Mouse (Mus musculus) liver, adult 2 months (tissue): ENCODE data around the gene Tnni3k. TPM values are rescaled to one million over a fixed set of nuclear protein-coding genes. Genes with fewer than 3 reads are reported as not detected.

Source experiments
- DNase-seq: peaks from one replicate; pipeline ENCODE4 v3.0.0-alpha.2; 2011; ENCODE audit warnings: low read depth, low spot score; ENCODE audit errors: extremely low read depth
- H3K27ac ChIP-seq: fragments of 200-500 bp; replicated peaks from 2 replicates; pipeline ENCODE4 v1.5.1; 2012; ENCODE audit warnings: low read depth, mild to moderate bottlenecking, control low read depth, inconsistent platforms, low read length; ENCODE audit not compliant: insufficient read depth
- H3K27me3 ChIP-seq: fragments of 200-500 bp; 2 replicates; pipeline ENCODE4 v1.6.1; 2012; ENCODE audit warnings: mild to moderate bottlenecking, moderate library complexity, low read length, inconsistent platforms; ENCODE audit not compliant: control insufficient read depth, insufficient read depth
- H3K36me3 ChIP-seq: fragments of 200-500 bp; 2 replicates; pipeline ENCODE4 v1.6.1; 2012; ENCODE audit warnings: low read length, inconsistent platforms; ENCODE audit not compliant: control insufficient read depth, insufficient read depth
- H3K4me1 ChIP-seq: fragments of 200-500 bp; 2 replicates; pipeline ENCODE4 v1.6.1; 2011; ENCODE audit warnings: low read length; ENCODE audit not compliant: control insufficient read depth, insufficient read depth
- H3K4me3 ChIP-seq: fragments of 200-500 bp; 2 replicates; pipeline ENCODE4 v1.5.1; 2011; ENCODE audit warnings: low read depth, mild to moderate bottlenecking, control low read depth, low read length, moderate library complexity; ENCODE audit not compliant: insufficient read depth
- H3K79me2 ChIP-seq: fragments of 200-500 bp; 2 replicates; pipeline ENCODE4 v1.6.1; 2012; ENCODE audit warnings: inconsistent platforms, mild to moderate bottlenecking, low read length, moderate library complexity; ENCODE audit not compliant: control insufficient read depth, insufficient read depth
- H3K9ac ChIP-seq: fragments of 200-500 bp; 2 replicates; pipeline ENCODE4 v1.6.1; 2012; ENCODE audit warnings: low read depth, mild to moderate bottlenecking, control low read depth, inconsistent platforms, low read length
- CTCF ChIP-seq: fragments of 200-500 bp; IDR thresholded peaks from 2 replicates; pipeline ENCODE4 v1.5.1; 2011; ENCODE audit warnings: low read depth, low read length, control low read depth
- POLR2A ChIP-seq: fragments of 200-500 bp; IDR thresholded peaks from 2 replicates; pipeline ENCODE4 v1.6.1; 2011; ENCODE audit warnings: low read length, control low read depth; ENCODE audit not compliant: insufficient read depth; ENCODE audit errors: extremely low read depth
- WGBS: fragments of 180-500 bp; shearing (Covaris S2); methylation state at CpG from one replicate; pipeline ENCODE4 v1.1.7; 2018; 5-methylcytosine and 5-hydroxymethylcytosine counted together
- polyA plus RNA-seq: library from polyadenylated mRNA; depleted of rRNA; stranded (reverse); fragments of >200 nt; gene quantifications from 2 replicates; pipeline ENCODE4 v1.2.3, GENCODE M21; 2012
- total RNA-seq: library from RNA; depleted of rRNA; stranded (reverse); fragments of >200 nt; gene quantifications from 2 replicates; pipeline ENCODE4 v1.2.3, GENCODE M21; 2014

Gene Tnni3k
- total and polyA plus RNA-seq, 2 experiments: not detected

DNA sequence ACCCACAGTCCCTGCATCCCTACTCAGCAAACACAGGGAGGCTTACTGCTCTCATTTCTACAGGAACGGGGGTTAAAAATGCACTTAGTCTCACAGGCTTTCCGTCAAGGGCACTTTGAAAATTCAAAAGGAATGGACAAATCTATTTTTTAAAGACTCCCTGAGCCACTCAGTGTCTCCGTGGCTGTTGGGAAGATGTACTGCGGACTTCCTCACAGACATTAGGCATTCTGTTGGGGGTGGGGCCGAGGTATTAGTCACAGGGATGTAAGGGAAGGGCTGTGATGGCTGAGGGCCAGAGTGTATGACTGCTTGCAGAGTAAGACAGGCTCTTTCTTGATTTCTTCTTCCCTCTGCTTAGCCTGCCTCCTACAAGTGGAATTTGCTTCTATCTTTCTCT lies 169.8 kb downstream of the Tnni3k start:
- 31% methylated on average over 5 of the region's 5 CpGs for WGBS
- no peaks in the 10 kb centered on the region for H3K27me3 ChIP-seq
- no peak overlapping the region for H3K9ac ChIP-seq
- no peaks in the 10 kb centered on the region for H3K79me2 ChIP-seq
- no peaks in the 10 kb centered on the region for H3K4me1 ChIP-seq
- TF ChIP-seq POLR2A: no peak
- TF ChIP-seq CTCF: no peak
- no peaks in the 10 kb centered on the region for H3K36me3 ChIP-seq
- no peak overlapping the region for H3K27ac ChIP-seq
- DNase-seq: peak; percentile 10
- H3K4me3 ChIP-seq: no peak overlapping the region

DNA sequence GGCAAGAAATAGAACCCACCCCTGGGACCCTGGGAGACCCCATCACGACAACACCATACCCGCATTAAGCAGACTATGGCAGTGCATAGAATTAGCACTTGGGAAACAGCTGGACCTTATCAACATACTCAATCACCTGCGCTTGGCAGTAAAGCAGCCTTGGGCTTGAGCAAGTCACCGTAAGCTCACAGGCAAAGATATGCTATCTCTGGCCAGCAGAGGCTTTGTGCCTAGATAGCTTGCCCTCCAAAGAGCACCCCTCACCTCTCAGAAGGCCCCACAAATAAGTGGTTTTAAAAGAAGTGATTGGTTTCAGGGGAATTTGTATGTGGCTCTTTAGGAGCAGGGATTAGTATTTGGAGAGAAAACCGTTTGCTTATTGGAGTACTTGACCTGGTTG lies 170.2 kb downstream of the Tnni3k start:
- Histone ChIP-seq H3K36me3 (no peaks in the 10 kb centered on the region), H3K4me3 (no peak overlapping the region), H3K4me1 (no peaks in the 10 kb centered on the region), H3K27ac (no peak overlapping the region), H3K79me2 (no peaks in the 10 kb centered on the region), H3K9ac (no peak overlapping the region), H3K27me3 (no peaks in the 10 kb centered on the region)
- TF ChIP-seq POLR2A (no peak), CTCF (no peak)
- DNase-seq: no peak
- WGBS: 21% methylated on average over 5 of the region's 5 CpGs

DNA sequence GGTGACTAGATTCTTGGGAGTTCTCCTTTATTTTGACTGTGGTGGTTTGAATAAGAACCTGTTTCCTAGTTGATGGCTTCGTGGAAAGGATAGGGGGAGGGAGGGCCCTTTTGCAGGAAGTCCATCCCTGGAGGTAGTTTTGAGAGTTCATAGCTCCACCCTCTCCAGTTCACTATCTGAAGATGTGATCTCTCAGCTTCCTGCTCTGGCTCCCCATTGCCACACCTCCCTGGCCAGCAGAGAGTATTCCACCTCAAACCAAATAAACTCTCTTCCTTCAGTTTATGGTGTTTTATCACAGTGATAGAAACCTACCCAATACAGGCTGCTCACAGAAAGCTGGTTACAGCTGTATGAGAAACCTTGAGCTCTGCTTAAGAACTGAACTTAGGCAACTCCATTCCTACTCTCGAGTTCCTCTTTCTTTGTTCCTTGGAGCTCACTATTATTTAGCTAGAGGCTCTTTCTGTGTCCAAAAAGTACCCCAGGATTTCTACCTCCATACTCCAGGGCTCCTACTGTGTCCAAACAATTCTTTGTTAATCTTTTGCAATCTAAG lies 173.7 kb downstream of the Tnni3k start:
- Histone ChIP-seq H3K9ac (no peak overlapping the region), H3K4me1 (no peaks in the 10 kb centered on the region), H3K36me3 (no peaks in the 10 kb centered on the region), H3K27ac (no peak overlapping the region), H3K27me3 (no peaks in the 10 kb centered on the region), H3K4me3 (no peak overlapping the region), H3K79me2 (no peaks in the 10 kb centered on the region)
- TF ChIP-seq CTCF (no peak), POLR2A (no peak)
- 48% methylated on average over 2 of the region's 2 CpGs for WGBS
- DNase-seq: no peak

DNA sequence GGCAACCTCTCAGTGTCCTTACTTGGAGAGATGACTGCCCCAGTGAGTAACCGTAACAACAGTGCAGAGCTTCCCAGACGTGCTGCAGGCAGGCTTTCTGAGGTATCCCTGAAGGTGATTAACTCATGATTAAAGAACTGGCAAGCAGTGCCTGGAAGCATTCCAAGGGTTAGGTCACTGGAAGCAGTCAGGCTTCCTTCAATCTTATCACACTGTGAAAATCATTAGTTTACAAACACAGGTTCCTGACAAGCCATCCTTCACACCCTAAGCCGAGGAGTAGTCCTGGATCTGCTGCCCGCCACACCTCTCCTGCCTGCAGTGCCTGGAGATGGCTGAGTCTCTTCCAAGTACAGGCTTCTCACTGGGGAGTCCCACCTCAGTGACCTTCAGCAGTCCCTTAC lies 174.7 kb downstream of the Tnni3k start:
- H3K27me3 ChIP-seq: no peaks in the 10 kb centered on the region
- TF ChIP-seq CTCF: no peak
- TF ChIP-seq POLR2A: no peak
- H3K4me1 ChIP-seq: no peaks in the 10 kb centered on the region
- H3K36me3 ChIP-seq: no peaks in the 10 kb centered on the region
- H3K79me2 ChIP-seq: no peaks in the 10 kb centered on the region
- H3K27ac ChIP-seq: no peak overlapping the region
- H3K9ac ChIP-seq: no peak overlapping the region
- no peak for DNase-seq
- 59% methylated on average over 4 of the region's 4 CpGs for WGBS
- H3K4me3 ChIP-seq: no peak overlapping the region

GRCm38 (mm10) chr3:154880108-154880507 lies 175.1 kb downstream of the Tnni3k start:
- TF ChIP-seq POLR2A (no peak), CTCF (no peak)
- H3K36me3 ChIP-seq: no peaks in the 10 kb centered on the region
- no peak for DNase-seq
- H3K79me2 ChIP-seq: no peaks in the 10 kb centered on the region
- H3K9ac ChIP-seq: no peak overlapping the region
- no peaks in the 10 kb centered on the region for H3K4me1 ChIP-seq
- no peak overlapping the region for H3K4me3 ChIP-seq
- H3K27me3 ChIP-seq: no peaks in the 10 kb centered on the region
- H3K27ac ChIP-seq: no peak overlapping the region
- 80% methylated on average over 5 of the region's 5 CpGs for WGBS

DNA sequence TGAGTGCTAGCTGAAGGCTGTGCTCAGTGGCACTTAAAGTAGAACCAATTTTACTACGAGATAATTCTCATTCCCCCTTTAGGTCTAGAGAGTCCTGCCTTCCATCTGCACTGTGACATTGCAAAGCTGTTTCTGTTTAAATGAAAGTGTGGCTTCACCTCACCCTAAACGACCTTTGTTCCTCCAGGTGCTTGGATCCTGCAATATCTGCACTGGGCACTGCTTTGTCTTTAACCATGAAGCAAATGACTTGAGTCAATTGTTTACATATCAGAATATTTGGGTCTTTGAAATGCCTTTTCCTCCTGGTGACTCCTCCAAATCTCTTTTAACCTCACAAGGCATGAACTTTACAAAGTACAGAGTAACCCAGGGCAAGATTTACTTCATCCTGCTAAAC lies 175.7 kb downstream of the Tnni3k start:
- Histone ChIP-seq H3K27me3 (no peaks in the 10 kb centered on the region), H3K4me1 (no peaks in the 10 kb centered on the region), H3K4me3 (no peak overlapping the region), H3K79me2 (no peaks in the 10 kb centered on the region), H3K9ac (no peak overlapping the region), H3K36me3 (no peaks in the 10 kb centered on the region), H3K27ac (no peak overlapping the region)
- peak; percentile 15 for DNase-seq
- TF ChIP-seq CTCF (no peak), POLR2A (no peak)
- 37% methylated on average over 2 of the region's 2 CpGs for WGBS
